Mouse (Mus musculus): ENCODE data around the gene Tmem141.

Gene Tmem141

GRCm38 (mm10) chr2:25577951-25578795 lies 43.6 kb downstream of the Tmem141 start:
- in situ Hi-C loops (cut with MboI, MseI), result no loop called here

DNA sequence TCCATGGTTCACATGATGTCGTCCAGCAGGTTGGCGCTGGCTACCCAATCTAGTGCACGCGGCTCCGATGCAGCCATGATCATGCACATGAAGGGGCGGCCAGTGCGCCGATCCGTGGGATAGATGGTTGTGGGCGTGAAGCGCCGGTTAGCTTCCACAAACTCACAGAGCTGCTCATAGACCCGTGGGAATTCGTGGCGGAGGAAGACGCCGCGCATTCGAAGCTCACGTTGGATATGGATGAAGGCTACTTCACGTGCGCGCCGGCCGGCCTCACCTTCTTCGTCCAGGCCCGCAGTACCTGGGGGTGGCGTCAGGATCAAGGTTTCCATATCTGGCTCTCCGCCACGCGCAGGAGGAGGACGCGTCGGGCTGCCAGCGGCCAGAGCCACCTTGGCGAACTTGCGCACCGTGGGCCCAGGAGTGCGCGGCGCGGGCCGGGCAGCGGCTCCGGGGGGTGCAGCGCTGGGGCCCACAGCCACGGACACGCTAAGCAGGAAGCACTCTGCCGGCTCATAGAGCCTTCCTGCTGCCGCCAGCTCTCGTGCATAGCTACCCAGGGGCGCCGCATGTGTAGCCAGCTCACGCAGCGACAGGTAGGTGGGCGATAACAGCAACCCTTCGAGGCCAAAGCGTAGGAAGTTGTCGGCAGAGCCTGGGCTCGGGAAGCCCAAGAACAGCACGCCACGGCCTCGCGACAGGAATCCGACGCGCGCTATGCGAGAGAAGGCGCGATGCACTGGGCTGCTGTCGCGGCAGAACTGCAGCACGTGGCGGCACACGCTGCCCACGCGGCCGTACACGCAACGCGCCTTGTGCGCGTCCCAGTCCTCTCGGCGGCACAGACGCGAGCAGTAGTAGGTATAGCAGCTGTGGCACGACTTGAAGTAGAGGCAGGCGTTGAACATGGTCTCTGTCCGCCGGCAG lies 44.6 kb downstream of the Tmem141 start:
- in situ Hi-C loops (cut with MboI, MseI), result no loop called here

GRCm38 (mm10) chr2:25576028-25576850 lies 45.6 kb downstream of the Tmem141 start:
- in situ Hi-C loops (cut with MboI, MseI), result no loop called here

DNA sequence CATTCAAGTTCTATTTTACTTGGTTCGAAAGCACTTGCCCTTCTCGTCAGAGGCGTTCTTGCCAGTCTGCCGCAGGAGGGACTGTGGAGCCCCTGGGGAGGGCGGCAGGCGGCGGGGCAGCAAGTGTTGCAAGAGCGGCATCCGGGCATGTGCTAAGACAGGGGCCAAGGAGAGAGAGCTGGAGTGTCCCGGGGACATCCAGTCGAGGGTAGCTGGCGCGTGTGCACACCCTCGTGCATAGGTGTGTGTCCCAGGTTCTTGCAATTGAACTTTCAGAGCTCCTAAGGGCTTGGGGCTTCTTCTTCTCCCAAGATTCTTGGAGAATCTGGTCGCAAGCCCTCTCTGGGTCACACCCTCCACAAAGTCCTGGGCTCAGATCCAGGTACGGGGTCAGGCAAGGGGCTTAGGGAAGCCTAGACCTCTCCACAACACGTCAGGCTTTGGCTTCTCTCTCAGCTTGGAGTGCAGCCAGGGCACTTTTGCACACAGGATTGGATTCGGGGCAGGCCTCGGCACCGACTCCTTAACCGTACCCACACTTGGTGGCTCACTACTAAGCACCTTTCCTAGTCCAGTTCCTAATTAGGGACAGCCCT lies 46.3 kb downstream of the Tmem141 start:
- in situ Hi-C loops (cut with MboI, MseI), result no loop called here

GRCm38 (mm10) chr2:25574579-25575431 lies 47.0 kb downstream of the Tmem141 start, which contains the start of the genes Mamdc4 and Phpt1:
Mamdc4 (minus strand) TSS chr2:25574845.
Phpt1 (minus strand) TSS chr2:25575224.
- in situ Hi-C loops (cut with MboI, MseI), result no loop called here

GRCm38 (mm10) chr2:25574136-25574535 lies 47.7 kb downstream of the Tmem141 start:
- in situ Hi-C loops (cut with MboI, MseI), result no loop called here

GRCm38 (mm10) chr2:25573068-25573467 lies 48.7 kb downstream of the Tmem141 start:
- in situ Hi-C loops (cut with MboI, MseI), result no loop called here

DNA sequence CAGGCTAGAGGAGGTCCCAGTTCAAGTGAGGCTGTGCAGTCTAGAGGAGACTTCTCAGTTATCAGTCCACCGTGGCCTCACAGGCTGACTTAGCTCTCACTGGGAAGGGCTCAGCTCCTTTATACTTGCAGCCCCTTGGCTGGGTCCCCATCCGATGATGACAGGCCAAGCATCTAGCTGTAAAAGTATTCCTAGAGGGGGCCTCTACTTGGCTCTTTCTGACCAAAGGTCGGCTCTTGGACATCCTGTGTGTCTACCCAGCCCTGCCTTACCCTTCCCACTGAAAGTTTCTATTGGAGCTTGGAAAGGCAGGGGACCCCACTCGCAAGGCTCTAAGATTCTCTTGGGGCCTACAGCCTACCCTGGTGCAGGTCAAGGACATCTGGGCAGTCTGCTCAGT lies 50.6 kb downstream of the Tmem141 start:
- in situ Hi-C loops (cut with MboI, MseI), result no loop called here
